Mouse (Mus musculus): ENCODE data around the gene Alox5. TPM values are rescaled to one million over a fixed set of nuclear protein-coding genes. Genes with fewer than 3 reads are reported as not detected.

The Alox5 gene
- polyA plus RNA-seq, 1 experiment from 2014 or later, result 2.3 TPM

DNA sequence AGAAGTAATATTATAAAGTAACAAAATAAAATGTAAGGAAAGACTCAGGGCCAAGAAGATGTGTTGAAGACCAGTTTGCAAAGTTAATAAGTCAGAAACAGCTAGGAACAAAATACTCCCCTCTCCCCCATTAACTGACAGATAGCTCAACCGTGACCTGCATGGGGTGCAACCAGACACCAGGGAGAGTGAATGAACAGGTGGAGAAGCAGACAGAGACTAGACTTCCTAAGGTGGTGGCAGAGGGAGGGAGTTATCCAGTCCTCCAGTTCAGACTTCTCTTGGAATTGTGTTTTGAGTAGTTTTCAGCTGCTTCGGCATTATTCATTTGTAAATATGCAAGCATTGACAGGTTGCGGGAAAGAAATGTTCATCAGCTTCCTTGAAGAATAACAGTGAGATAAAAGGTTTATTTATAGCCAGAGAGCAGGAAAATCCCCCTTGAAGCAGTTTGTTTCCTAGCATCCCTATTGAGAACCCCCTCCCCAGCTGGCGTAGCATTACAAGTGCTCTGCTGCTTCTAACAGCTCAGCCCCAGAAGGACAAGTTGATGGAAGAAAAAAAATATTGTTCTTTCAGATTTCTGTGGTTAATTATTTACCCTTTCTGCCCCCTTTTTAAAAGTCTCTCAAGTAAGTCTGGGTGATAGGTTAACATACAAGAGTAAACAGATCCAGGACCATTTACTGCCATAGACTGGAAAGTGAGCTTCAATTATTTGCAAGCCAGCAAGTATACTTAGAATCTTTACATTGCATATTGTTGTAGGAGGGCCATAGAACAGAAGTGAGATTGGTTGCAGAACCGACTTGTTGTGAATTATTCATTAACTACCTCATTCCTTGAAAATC, 75.6 kb downstream of the Alox5 start:
- Histone ChIP-seq H3K9me3 (replicated peaks) (no peaks in the 10 kb centered on the region), H3K4me3 (replicated peaks) (no peak overlapping the region), H3K4me1 (0 out of 2 replicates have a peak, but pooled peaks cover 3% of the 10 kb centered on the region), H3K36me3 (no peaks in the 10 kb centered on the region), H3K27me3 (no peaks in the 10 kb centered on the region), H3K9ac (no peak overlapping the region), H3K4me2 (replicated peaks) (no peak overlapping the region), H3K27ac (replicated peaks) (no peak overlapping the region)
- no peak for ATAC-seq (ENCODE audit: insufficient number of reproducible peaks, low FRiP score, low TSS enrichment, low read depth)
- 35% methylated on average over 5 of the region's 5 CpGs for WGBS

GRCm38 (mm10) chr6:116383582-116383981, 77.4 kb downstream of the Alox5 start:
- no peaks in the 10 kb centered on the region for H3K9me3 ChIP-seq (replicated peaks)
- H3K9ac ChIP-seq, result no peak overlapping the region
- H3K4me3 ChIP-seq (replicated peaks), result no peak overlapping the region
- no peak overlapping the region for H3K4me2 ChIP-seq (replicated peaks)
- 76% methylated on average over 10 of the region's 10 CpGs for WGBS
- no peaks in the 10 kb centered on the region for H3K36me3 ChIP-seq
- 0 out of 2 replicates have a peak, but pooled peaks cover 3% of the 10 kb centered on the region for H3K4me1 ChIP-seq
- H3K27ac ChIP-seq (replicated peaks), result no peak overlapping the region
- ATAC-seq (ENCODE audit: insufficient number of reproducible peaks, low FRiP score, low TSS enrichment, low read depth), result no peak
- H3K27me3 ChIP-seq, result no peaks in the 10 kb centered on the region

- Histone ChIP-seq H3K4me3 (replicated peaks) (no peak overlapping the region), H3K4me2 (replicated peaks) (no peak overlapping the region), H3K4me1 (0 out of 2 replicates have a peak, but pooled peaks cover 3% of the 10 kb centered on the region), H3K9me3 (replicated peaks) (no peaks in the 10 kb centered on the region), H3K27ac (replicated peaks) (no peak overlapping the region), H3K9ac (no peak overlapping the region), H3K36me3 (0 out of 2 replicates have a peak, but pooled peaks cover 4% of the 10 kb centered on the region), H3K27me3 (no peaks in the 10 kb centered on the region)
- no peak for ATAC-seq (ENCODE audit: insufficient number of reproducible peaks, low FRiP score, low TSS enrichment, low read depth)
- 45% methylated on average over 2 of the region's 2 CpGs for WGBS
Observed at GRCm38 (mm10) chr6:116381605-116382004, 79.4 kb downstream of the Alox5 start.

DNA sequence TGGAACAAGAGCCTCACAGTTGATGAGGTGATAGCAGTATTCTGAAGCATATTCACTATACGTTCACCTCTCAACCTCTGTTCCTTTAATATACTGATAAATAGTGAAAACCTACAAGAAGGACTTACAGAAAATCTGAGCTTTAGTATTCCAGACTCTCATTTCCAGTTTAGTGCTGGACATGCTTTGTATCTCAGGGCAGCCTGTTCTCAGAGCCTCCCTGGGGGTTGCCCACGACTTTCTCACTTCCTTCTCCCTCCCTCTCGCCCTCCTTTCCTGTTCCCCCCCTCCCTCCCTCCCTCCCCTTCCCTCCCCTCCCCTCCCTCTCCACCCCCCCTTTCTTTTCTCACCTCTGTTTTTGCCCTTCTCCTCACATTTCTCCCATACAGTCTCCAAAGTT, 80.8 kb downstream of the Alox5 start:
- Histone ChIP-seq H3K4me2 (replicated peaks) (no peak overlapping the region), H3K4me1 (no peaks in the 10 kb centered on the region), H3K4me3 (replicated peaks) (no peak overlapping the region), H3K36me3 (0 out of 2 replicates have a peak, but pooled peaks cover 4% of the 10 kb centered on the region), H3K27me3 (no peaks in the 10 kb centered on the region), H3K9ac (no peak overlapping the region), H3K27ac (replicated peaks) (no peak overlapping the region), H3K9me3 (replicated peaks) (no peaks in the 10 kb centered on the region)
- no peak for ATAC-seq (ENCODE audit: insufficient number of reproducible peaks, low FRiP score, low TSS enrichment, low read depth)
- WGBS, result 48% methylated on average over 3 of the region's 3 CpGs

DNA sequence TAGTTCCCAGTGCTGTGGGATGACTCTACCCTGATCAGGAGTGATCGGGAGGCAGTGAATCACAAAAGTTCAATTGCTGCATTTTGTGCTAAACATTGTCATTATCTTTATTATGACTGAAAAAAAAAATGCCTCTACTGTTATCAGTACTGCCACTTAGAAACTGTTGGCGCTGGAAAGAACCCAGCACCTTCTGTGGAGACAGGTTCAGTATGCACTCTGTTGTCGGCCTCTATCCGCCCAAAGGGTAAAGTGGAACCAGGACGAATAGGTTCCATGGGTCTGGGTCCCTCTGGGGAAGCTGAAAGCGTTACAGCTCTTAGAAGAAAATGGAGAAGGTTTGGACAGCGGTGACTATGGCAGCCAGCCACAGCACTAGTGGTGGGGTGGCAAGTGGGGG, 82.1 kb downstream of the Alox5 start:
- Histone ChIP-seq H3K36me3 (0 out of 2 replicates have a peak, but pooled peaks cover 4% of the 10 kb centered on the region), H3K9me3 (replicated peaks) (no peaks in the 10 kb centered on the region), H3K4me1 (no peaks in the 10 kb centered on the region), H3K4me3 (replicated peaks) (no peak overlapping the region), H3K4me2 (replicated peaks) (no peak overlapping the region), H3K9ac (no peak overlapping the region), H3K27me3 (no peaks in the 10 kb centered on the region), H3K27ac (replicated peaks) (no peak overlapping the region)
- 85% methylated on average over 7 of the region's 7 CpGs for WGBS
- ATAC-seq (ENCODE audit: insufficient number of reproducible peaks, low FRiP score, low TSS enrichment, low read depth), result no peak

GRCm38 (mm10) chr6:116374618-116375017, 86.4 kb downstream of the Alox5 start:
- Histone ChIP-seq H3K4me1 (no peaks in the 10 kb centered on the region), H3K27ac (replicated peaks) (no peak overlapping the region), H3K4me2 (replicated peaks) (no peak overlapping the region), H3K9ac (no peak overlapping the region), H3K27me3 (no peaks in the 10 kb centered on the region), H3K36me3 (0 out of 2 replicates have a peak, but pooled peaks cover 4% of the 10 kb centered on the region), H3K4me3 (replicated peaks) (no peak overlapping the region), H3K9me3 (replicated peaks) (no peaks in the 10 kb centered on the region)
- no peak for ATAC-seq (ENCODE audit: insufficient number of reproducible peaks, low FRiP score, low TSS enrichment, low read depth)

DNA sequence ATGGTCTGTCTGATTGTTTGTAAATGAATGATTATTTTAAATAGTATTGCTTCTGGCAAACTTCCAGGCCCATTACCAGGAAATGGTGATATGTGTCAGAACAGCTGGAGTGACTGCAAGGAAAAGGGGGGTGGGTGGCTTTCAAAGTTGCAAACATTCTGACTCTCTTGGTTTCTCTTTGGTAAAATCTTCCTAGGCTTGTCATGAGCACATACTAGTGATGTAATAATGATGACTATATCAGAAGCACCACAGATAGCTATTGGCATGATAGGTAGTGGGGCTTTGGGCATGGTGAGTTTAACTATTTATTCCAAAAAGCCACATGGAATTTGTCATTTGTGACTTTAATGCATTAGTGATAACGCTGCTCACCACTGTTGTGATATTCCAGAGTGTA, 86.8 kb downstream of the Alox5 start:
- Histone ChIP-seq H3K4me1 (no peaks in the 10 kb centered on the region), H3K4me2 (replicated peaks) (no peak overlapping the region), H3K9ac (no peak overlapping the region), H3K9me3 (replicated peaks) (no peaks in the 10 kb centered on the region), H3K4me3 (replicated peaks) (no peak overlapping the region), H3K27ac (replicated peaks) (no peak overlapping the region), H3K36me3 (0 out of 2 replicates have a peak, but pooled peaks cover 4% of the 10 kb centered on the region), H3K27me3 (no peaks in the 10 kb centered on the region)
- no peak for ATAC-seq (ENCODE audit: insufficient number of reproducible peaks, low FRiP score, low TSS enrichment, low read depth)
- WGBS, result 92% methylated on average over 1 of the region's 1 CpGs

GRCm38 (mm10) chr6:116371500-116371899, 89.5 kb downstream of the Alox5 start:
- no peak overlapping the region for H3K9ac ChIP-seq
- H3K4me1 ChIP-seq, result no peaks in the 10 kb centered on the region
- no peak overlapping the region for H3K4me2 ChIP-seq (replicated peaks)
- H3K9me3 ChIP-seq (replicated peaks), result no peaks in the 10 kb centered on the region
- WGBS, result 82% methylated on average over 3 of the region's 3 CpGs
- no peak overlapping the region for H3K4me3 ChIP-seq (replicated peaks)
- H3K36me3 ChIP-seq, result no peaks in the 10 kb centered on the region
- no peaks in the 10 kb centered on the region for H3K27me3 ChIP-seq
- ATAC-seq (ENCODE audit: insufficient number of reproducible peaks, low FRiP score, low TSS enrichment, low read depth), result no peak
- H3K27ac ChIP-seq (replicated peaks), result no peak overlapping the region

GRCm38 (mm10) chr6:116370216-116370976, 90.6 kb downstream of the Alox5 start:
- H3K9ac ChIP-seq, result no peak overlapping the region
- no peak overlapping the region for H3K27ac ChIP-seq (replicated peaks)
- no peak overlapping the region for H3K4me3 ChIP-seq (replicated peaks)
- H3K9me3 ChIP-seq (replicated peaks), result no peaks in the 10 kb centered on the region
- no peak overlapping the region for H3K4me2 ChIP-seq (replicated peaks)
- 84% methylated on average over 6 of the region's 6 CpGs for WGBS
- H3K36me3 ChIP-seq, result no peaks in the 10 kb centered on the region
- no peak for ATAC-seq (ENCODE audit: insufficient number of reproducible peaks, low FRiP score, low TSS enrichment, low read depth)
- H3K4me1 ChIP-seq, result no peaks in the 10 kb centered on the region
- H3K27me3 ChIP-seq, result no peaks in the 10 kb centered on the region

DNA sequence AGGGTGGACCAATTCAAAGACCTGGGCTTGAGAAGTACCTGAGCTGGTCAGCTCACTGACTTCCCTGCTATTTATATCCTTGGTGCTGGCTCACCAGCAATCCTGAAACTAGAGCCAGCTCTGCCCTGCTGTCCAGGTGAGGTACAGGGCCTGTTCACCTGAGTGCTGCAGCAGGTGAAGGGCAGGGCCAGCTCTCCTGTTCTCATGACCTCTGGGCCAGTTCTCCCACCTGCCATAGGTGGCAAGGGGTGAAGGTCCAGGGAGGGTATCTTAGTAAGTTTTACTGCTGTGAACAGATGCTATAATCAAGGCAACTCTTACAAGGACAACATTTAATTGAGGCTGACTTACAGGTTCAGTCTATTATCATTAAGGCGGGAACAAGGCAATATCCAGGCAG, 91.2 kb downstream of the Alox5 start:
- 86% methylated on average over 1 of the region's 1 CpGs for WGBS
- Histone ChIP-seq H3K9ac (no peak overlapping the region), H3K4me2 (replicated peaks) (no peak overlapping the region), H3K27ac (replicated peaks) (no peak overlapping the region), H3K27me3 (no peaks in the 10 kb centered on the region), H3K36me3 (no peaks in the 10 kb centered on the region), H3K4me1 (no peaks in the 10 kb centered on the region), H3K4me3 (replicated peaks) (no peak overlapping the region), H3K9me3 (replicated peaks) (no peaks in the 10 kb centered on the region)
- ATAC-seq (ENCODE audit: insufficient number of reproducible peaks, low FRiP score, low TSS enrichment, low read depth), result no peak

GRCm38 (mm10) chr6:116367971-116368370, 93.0 kb downstream of the Alox5 start:
- WGBS, result 79% methylated on average over 11 of the region's 11 CpGs
- Histone ChIP-seq H3K27me3 (no peaks in the 10 kb centered on the region), H3K9me3 (replicated peaks) (no peaks in the 10 kb centered on the region), H3K9ac (no peak overlapping the region), H3K4me2 (replicated peaks) (no peak overlapping the region), H3K4me3 (replicated peaks) (no peak overlapping the region), H3K4me1 (no peaks in the 10 kb centered on the region), H3K27ac (replicated peaks) (no peak overlapping the region), H3K36me3 (no peaks in the 10 kb centered on the region)
- no peak for ATAC-seq (ENCODE audit: insufficient number of reproducible peaks, low FRiP score, low TSS enrichment, low read depth)
